Mouse (Mus musculus) liver (tissue): ENCODE measurements around the gene Vmn1r188.
"Not testable (repeated sequence)": the region's sequence is repeated elsewhere in the genome, so short reads cannot be mapped to it uniquely, and the experiment has no call there.

ENCODE experiments used
- DNase-seq: peaks from one replicate; pipeline ENCODE4 v3.0.0-alpha.2; 2020; ENCODE audit warnings: mixed read lengths

Vmn1r188 gene

DNA sequence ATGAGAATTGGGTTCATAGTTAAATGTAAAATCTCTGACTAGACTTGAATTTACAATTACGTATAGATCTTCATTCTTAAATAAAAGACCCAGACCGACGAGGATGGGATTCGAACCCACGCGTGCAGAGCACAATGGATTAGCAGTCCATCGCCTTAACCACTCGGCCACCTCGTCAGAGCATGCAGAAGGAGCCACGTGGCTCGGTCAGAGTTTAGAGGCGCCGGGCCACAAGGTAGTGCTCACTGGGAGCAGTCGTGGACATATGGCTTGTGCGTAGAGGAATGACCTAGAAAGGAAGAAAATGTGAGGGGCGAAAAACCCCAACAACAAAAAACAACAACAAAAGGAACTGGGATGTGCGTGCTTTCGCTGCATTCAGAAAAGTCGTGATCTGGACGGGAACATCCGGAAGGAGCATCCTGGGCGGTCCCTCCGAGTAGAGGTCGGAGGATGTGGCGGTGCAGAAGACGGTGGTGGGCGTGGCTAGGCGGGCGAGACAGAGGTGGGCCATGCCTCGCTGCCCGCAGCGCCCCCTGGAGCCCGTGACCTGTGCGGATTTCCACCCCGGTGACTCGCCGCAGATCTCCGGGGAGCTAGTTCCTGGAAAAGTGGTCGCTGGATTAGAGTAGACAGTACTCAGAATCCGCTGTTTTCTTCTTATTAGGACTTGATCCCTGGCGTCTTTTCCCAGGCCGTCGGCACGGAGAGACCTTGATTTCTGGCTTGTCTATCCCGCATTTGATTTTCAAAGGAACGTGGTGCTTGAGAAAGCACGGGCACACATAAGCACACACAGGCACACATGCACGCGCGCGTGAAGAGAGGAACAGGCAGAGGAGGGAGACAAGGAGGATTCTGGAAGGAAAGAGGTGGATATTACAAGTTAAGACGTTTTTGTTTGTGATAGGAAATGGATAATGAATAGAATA is 33.4 kb upstream of the Vmn1r188 start:
- DNase-seq: peak; percentile 98

DNA sequence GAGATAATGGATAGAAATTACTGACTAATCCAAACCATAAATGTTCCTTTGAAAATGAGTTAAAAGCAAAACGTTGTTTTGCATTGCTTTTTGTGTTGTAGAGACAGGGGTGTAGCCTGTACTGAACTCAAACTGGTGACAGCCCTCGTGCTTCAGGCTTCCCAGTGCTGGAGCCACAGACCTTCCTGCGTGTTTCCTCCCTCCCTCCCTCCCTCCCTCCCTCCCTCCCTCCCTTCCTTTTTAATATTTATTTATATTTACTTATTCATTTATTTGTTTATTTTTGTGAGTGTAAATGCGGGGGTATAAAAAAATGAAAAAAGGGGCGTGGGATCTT is 32.7 kb upstream of the Vmn1r188 start:
- no peak for DNase-seq

DNA sequence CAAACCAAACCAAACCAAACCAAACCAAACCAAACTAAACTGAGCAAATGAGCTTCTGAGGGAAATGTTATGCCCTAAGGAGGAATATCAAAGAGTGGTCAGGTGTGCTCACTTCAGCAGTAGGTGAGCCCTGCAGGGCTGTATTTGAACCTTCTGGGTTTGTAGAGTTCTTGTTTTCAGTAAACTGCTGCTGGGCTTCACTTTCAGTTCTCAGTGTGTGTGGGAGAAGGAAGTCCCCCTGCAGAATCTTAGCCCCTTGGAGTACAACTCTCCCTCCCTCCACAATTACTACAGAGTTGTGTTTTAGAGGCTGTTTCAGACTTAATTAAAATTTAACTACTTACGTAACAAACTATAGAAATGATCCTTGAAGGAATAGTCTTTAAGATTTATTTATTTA is 30.5 kb upstream of the Vmn1r188 start:
- no peak for DNase-seq

DNA sequence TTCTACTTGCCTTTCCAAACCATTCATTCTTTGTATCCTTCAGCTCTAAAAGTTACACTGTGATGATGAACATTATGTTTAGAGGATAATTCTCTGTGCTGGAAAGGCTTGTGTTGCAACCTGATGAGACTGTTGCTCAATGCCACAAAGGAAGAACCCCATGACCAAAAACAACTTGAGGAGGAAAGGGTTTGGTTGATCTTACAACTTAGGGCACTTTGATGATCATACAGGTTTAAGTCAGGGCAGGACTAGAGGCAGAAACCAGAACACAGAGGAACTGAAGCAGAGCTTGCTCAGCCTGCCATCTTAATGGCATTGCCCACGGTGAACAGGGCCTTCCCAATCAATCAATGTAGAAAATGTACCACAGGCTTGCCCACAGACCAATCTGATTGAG is 22.8 kb upstream of the Vmn1r188 start:
- DNase-seq: no peak

DNA sequence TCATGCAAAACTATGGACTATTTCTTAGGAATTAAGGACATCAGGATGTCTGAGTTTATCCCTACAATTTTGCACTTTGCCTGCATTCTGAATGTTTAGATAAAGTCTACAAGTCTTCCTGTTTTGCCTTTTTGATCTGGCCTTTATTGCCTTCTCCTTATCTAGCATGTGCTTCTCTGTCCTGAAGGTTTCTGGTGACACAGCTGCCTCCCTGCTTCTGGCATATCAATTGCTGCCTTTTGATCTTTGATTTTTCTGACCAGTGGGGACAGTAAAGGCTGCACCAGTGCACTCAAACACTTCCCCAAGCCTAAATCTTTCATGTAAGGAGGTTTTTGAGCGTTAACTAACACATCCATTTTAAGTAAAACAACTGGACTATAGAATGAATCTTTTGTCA is 20.8 kb upstream of the Vmn1r188 start:
- no peak for DNase-seq

DNA sequence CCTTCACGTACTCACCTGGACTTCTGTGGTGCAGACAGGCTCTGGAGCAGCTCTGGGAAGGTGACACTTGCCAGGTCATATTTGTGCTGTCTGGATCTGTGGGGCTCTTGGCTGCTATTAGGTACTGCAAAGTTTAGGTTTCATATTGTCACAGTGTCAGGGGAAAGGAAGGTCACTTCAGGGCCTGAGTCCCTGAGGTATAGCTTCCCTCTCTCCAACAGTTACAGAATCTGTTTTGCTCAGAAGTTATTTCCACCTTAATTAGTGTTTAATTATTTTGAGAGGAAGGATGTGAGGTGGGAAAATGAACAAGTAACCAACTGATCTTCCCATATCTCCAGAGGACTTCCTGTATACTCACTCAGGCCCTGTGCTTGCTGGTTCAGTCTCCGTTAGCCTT is 21.5 kb downstream of the Vmn1r188 start, which contains the start of gene Vmn1r189:
Gene Vmn1r189, minus strand, starts transcription at position 101 of the 400 bp plus-strand sequence.
- DNase-seq: not testable (repeated sequence)

DNA sequence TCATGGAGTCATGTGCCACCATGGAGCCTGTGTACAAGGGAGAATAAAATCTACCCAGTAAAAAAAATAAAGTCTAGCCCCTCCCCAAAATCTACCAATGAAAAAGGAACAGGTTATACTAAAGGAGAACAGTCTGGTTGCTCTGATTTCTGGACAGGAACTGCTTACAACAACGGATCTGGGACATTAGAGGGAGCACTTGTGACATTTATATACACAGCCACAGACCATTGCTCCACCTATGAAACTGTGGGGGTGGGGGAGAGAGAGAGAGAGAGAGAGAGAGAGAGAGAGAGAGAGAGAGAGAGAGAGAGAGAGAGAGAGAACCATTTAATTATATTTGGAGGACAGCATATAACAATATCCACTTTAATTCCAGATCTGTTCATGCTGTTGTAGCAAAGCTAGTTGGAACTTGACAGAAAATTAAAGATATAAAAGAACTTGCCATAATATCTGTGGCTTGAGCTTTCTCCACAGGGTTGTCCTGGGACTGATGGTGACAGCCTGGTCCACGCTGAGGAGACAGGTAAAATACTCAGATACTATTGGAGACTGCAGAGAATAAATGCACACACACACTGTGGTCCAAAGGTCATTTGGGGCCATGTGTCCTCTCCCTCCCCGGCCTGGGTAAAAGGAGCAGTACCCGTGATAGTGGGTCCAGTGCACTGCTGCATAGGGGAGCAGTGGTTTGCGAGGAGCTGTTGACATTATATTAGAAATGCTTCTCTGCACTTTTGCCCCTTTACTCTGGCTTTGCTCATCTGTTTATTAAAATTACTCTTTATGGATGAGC is 52.5 kb downstream of the Vmn1r188 start:
- not testable (repeated sequence) for DNase-seq
